Mouse (Mus musculus): ENCODE results near the gene Dnajb14. TPM values are rescaled to one million over a fixed set of nuclear protein-coding genes. Genes with fewer than 3 reads are reported as not detected.
"Not testable (repeated sequence)": the region's sequence is repeated elsewhere in the genome, so short reads cannot be mapped to it uniquely, and the experiment has no call there.

The Dnajb14 gene
- polyA plus RNA-seq, 2 experiments from 2014 or later, result 5.0 to 6.0 TPM

GRCm38 (mm10) chr3:137954256-137954916 is 86.9 kb downstream of the Dnajb14 start:
- ATAC-seq, result peak; percentile 48

DNA sequence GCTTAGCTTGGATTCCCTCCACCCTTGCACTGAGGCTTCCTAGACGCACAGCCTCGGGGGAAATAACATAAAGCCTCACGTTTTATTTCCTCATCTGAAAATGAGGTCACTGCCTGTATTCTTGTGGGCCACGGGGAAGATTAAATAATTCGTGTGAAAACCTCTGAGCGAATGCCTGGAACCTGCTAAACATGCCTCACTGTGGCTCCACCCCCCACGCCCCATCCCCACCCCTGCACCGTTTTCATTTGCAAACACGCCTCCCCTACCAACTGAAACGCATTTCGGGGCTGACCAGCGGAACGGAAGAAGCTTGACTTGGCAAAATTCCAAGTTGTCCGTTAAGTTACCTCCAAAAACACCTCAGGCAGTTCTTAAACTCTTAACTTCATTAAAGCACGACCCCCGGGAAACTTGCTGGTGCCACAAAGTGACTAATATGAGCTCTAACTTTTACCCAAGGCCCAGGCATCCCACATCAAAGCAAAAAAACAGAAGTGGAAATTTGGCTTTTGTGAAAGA is 88.1 kb downstream of the Dnajb14 start:
- peak; percentile 13 for ATAC-seq

GRCm38 (mm10) chr3:137957864-137958263 is 90.4 kb downstream of the Dnajb14 start:
- no peak for ATAC-seq

DNA sequence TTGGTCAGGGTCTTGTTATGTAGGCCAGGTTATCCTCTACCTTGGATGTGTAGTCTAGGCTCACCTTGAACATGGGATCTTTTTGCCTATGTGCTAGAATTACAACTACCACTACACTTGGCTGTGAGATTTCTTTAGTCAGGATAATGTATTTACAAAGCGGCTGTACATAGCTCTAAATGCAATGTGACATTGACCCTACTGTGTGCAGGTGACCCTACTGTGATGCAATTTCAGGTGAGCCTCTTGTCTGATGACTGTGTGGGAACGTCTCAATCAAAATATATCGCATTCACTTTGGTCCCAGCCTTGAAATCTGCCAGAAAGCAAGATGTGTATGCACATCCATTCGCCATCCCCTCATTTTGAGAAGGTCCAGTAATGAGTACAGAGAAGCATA is 90.9 kb downstream of the Dnajb14 start:
- ATAC-seq, result no peak

GRCm38 (mm10) chr3:137959456-137959855 is 92.0 kb downstream of the Dnajb14 start:
- no peak for ATAC-seq

GRCm38 (mm10) chr3:137961736-137962385 is 94.4 kb downstream of the Dnajb14 start:
- no peak for ATAC-seq

DNA sequence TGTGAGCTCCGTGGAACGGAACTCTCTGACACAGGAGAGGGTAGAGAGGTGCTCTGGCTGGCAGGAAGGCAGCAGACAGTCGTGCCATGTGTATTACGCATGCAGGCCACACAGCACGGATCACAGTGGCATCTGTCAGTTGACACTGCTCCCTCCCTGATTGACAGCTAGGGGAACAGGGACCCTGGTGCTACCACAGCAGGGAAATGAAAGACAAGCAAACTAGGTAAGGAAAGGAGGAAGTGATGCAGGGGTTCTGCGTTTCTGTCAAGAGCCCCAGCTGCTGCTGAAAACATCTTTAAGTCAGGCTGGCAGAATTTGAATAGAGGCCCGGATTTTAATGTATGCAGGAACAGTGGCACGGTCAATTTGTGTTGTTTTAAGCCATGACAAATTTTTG is 96.0 kb downstream of the Dnajb14 start:
- ATAC-seq, result no peak

- ATAC-seq, result not testable (repeated sequence)
Measured at GRCm38 (mm10) chr3:137964014-137964413, 96.5 kb downstream of the Dnajb14 start.

Other genes starting within 250 kb of the Dnajb14 start
- not detected for gene Ddit4l, start 246.1 kb upstream of the Dnajb14 start, polyA plus RNA-seq (2017; shearing (Covaris generic))
- not detected for gene Gm21962, start 196.2 kb upstream of the Dnajb14 start, polyA plus RNA-seq (2017; shearing (Covaris generic))
- 1,000 to 10,000 TPM; 1,486 to 1,582 TPM for gene H2afz, start 3.2 kb upstream of the Dnajb14 start, polyA plus RNA-seq (2017; shearing (Covaris generic))
- 10 to 100 TPM; 72.0 to 73.5 TPM for gene Lamtor3, start 50.8 kb downstream of the Dnajb14 start, polyA plus RNA-seq (2017; shearing (Covaris generic))
- 10 to 100 TPM; 74.5 to 78.4 TPM for gene Dapp1, start 113.9 kb downstream of the Dnajb14 start, polyA plus RNA-seq (2017; shearing (Covaris generic))
- not detected for gene 1110002E22Rik, start 197.4 kb downstream of the Dnajb14 start, polyA plus RNA-seq (2017; shearing (Covaris generic))
- not detected for gene Gm5105, start 199.7 kb downstream of the Dnajb14 start, polyA plus RNA-seq (2017; shearing (Covaris generic))